Mouse (Mus musculus) kidney, adult 2 months (tissue): Measurements from ENCODE around the gene Npy4r. TPM values are rescaled to one million over a fixed set of nuclear protein-coding genes. Genes with fewer than 3 reads are reported as not detected.

ENCODE experiments used
- DNase-seq: peaks from one replicate; pipeline ENCODE4 v3.0.0; 2021
- H3K27ac ChIP-seq: fragments of 200-500 bp; 2 replicates; pipeline ENCODE4 v1.5.1; 2012; ENCODE audit warnings: low read depth, low read length, control low read depth, inconsistent platforms; ENCODE audit not compliant: insufficient read depth
- H3K27me3 ChIP-seq: fragments of 200-500 bp; replicated peaks from 2 replicates; pipeline ENCODE4 v1.6.1; 2012; ENCODE audit warnings: mild to moderate bottlenecking, moderate library complexity, low read length, inconsistent platforms; ENCODE audit not compliant: control insufficient read depth, insufficient read depth
- H3K36me3 ChIP-seq: fragments of 200-500 bp; 2 replicates; pipeline ENCODE4 v1.6.1; 2012; ENCODE audit warnings: mild to moderate bottlenecking, moderate library complexity, low read length, inconsistent platforms; ENCODE audit not compliant: control insufficient read depth, insufficient read depth
- H3K4me1 ChIP-seq: fragments of 200-500 bp; 2 replicates; pipeline ENCODE4 v1.6.1; 2011; ENCODE audit warnings: low read length; ENCODE audit not compliant: control insufficient read depth, insufficient read depth
- H3K4me3 ChIP-seq: fragments of 200-500 bp; 2 replicates; pipeline ENCODE4 v1.5.1; 2011; ENCODE audit warnings: mild to moderate bottlenecking, low read depth, low read length, control low read depth; ENCODE audit not compliant: insufficient read depth
- CTCF ChIP-seq: fragments of 200-500 bp; conservative IDR thresholded peaks from 2 replicates; pipeline ENCODE4 v1.5.1; 2011; ENCODE audit warnings: low read depth, mild to moderate bottlenecking, control low read depth, low read length, moderate library complexity, mixed read lengths; ENCODE audit not compliant: insufficient read depth, insufficient read length
- POLR2A ChIP-seq: fragments of 200-500 bp; IDR thresholded peaks from one replicate; pipeline ENCODE4 v1.6.1; 2011; ENCODE audit warnings: low read depth, low read length, control low read depth
- WGBS: fragments of 180-500 bp; shearing (Covaris S2); methylation state at CpG from one replicate; pipeline ENCODE4 v1.1.7; 2018; 5-methylcytosine and 5-hydroxymethylcytosine counted together
- polyA plus RNA-seq: library from polyadenylated mRNA; depleted of rRNA; stranded (reverse); fragments of >200 nt; gene quantifications from 2 replicates; pipeline ENCODE4 v1.2.3, GENCODE M21; 2012; rRNA removed

Npy4r gene
- polyA plus RNA-seq = 0.03 and 0.06 TPM in 2 replicates

DNA sequence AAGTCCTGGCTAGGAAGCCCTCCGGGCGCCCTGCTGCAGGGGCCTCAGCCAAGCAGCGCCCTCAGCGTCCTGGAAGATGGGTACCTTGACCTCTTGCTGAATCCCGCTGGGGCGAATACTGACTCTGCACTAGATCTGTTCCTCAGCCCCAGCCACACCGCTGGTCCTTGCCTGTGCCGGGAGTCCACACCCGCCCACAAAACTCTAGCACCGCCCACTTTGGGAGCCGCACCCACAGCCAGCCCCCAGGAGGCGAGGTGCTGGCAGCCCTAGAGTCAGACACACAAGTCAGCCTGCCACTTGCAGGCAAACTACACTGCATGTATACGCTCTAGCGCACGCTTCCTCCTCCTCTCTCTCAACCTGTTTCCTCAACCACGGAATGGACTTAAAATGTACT is at the start of gene Npy4r:
Gene Npy4r, minus strand, starts transcription at position 148 of the 400 bp plus-strand sequence.
- DNase-seq = peak; percentile 66
- no peaks in the 10 kb centered on the region for H3K4me1 ChIP-seq
- no peaks in the 10 kb centered on the region for H3K27me3 ChIP-seq
- H3K36me3 ChIP-seq = no peaks in the 10 kb centered on the region
- TF ChIP-seq POLR2A (no peak), CTCF (no peak)
- H3K4me3 ChIP-seq = no peak within 1 kb of the TSS
- H3K27ac ChIP-seq = no peak within 1 kb of the TSS
- 10% methylated on average over 16 of the region's 16 CpGs for WGBS

DNA sequence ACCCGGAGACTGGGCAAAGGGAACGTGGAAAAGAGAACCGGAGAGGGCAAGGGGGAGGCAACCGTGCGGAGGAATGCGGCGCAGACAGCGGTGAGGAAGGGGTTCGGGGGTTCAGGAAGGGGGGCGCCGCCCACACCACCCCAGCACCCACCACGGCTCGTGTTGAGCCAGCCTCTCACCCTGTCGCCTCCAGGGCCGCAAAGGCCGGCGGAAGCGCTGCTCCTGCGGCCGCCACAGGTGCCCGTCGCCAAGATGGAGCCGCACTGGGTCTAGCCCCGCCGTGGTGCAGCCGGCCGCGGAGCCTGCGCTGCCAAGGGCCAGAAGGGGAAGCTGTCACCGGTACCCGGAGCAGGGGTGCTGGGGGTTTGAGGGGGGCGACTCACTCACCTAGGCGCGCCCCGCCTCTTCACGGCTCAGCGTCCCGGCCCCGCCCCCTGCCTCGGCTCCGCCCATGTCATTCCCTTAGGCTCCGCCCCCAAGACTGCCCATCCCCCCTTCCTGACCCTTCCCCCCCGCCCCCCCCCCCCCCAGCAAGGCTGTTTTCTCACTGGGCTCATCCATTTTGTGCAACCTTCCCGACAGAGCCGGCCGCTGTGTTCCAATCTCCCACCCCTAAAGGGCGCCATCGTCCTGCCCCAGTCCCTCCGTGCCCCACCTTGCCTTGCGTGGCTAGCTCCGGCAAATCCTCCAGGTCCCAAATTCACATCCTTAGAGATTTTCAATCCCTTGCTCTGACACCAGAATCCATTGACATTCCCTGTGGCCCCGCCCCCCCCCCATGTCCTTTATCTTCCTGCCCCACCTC is 49.1 kb upstream of the Npy4r start, which contains the start of gene Gprin2:
Gene Gprin2, minus strand, starts transcription at position 423 of the 805 bp plus-strand sequence.
- Histone ChIP-seq H3K27ac (no peak within 1 kb of the TSS), H3K27me3 (no peaks in the 10 kb centered on the region), H3K4me1 (no peaks in the 10 kb centered on the region), H3K4me3 (peak within 1 kb of the TSS; percentile 64), H3K36me3 (no peaks in the 10 kb centered on the region)
- peak; percentile 14 for DNase-seq
- no peak for TF ChIP-seq POLR2A
- no peak for TF ChIP-seq CTCF
- WGBS = 8% methylated on average over 45 of the region's 52 CpGs

DNA sequence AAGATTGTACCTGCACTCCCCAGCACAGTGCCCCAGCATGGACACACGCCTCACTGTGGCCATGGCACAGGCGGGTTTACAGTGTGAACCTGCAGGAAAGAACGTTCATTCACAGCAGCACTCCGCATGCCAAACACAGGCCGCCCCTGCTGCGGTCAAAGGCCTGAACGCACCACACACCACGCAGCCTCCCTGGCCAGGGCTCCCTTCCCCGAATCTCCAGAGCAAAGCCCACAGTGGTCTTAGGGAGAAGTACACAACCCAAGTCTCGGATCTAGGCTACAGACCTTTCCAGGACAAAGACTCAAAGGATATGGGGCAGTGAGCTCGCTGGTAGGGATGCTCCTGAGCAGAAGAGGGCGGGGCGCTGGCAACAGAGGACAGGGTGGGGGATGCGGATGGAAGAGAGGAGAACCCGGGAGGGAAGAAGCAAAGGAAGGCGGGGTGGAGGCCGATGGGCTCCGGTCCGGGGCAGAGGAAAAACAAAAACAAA is 48.5 kb upstream of the Npy4r start:
- no peaks in the 10 kb centered on the region for H3K36me3 ChIP-seq
- WGBS = 8% methylated on average over 19 of the region's 19 CpGs
- peak overlapping the region; percentile 64 for H3K4me3 ChIP-seq
- no peaks in the 10 kb centered on the region for H3K27me3 ChIP-seq
- H3K27ac ChIP-seq = no peak overlapping the region
- peak; percentile 19 for DNase-seq
- no peak for TF ChIP-seq CTCF
- no peak for TF ChIP-seq POLR2A
- no peaks in the 10 kb centered on the region for H3K4me1 ChIP-seq

DNA sequence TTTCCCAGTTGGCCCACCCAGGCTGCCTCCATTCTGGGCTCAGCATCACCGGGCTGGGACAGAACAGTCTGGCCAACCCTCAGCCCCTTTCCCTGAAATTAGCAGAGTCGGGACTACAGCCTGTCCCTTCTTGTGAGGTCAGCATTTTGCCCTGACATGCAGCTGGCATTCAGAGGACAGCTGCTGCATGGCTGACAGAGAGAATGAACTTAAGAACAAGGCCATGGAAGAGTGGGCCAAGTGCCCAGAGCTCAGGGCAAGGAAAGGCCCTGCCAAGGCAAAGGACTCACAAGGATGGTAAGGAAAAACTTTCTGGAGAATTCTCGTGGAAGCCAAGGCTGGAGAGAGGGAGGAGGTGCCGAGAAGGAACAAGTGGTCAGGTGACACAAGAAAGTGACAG is 44.4 kb upstream of the Npy4r start:
- Histone ChIP-seq H3K4me1 (no peaks in the 10 kb centered on the region), H3K36me3 (no peaks in the 10 kb centered on the region), H3K27ac (no peak overlapping the region), H3K4me3 (no peak overlapping the region), H3K27me3 (no peaks in the 10 kb centered on the region)
- TF ChIP-seq CTCF = no peak
- no peak for TF ChIP-seq POLR2A
- DNase-seq = peak; percentile 24
- WGBS = 40% methylated on average over 4 of the region's 4 CpGs

DNA sequence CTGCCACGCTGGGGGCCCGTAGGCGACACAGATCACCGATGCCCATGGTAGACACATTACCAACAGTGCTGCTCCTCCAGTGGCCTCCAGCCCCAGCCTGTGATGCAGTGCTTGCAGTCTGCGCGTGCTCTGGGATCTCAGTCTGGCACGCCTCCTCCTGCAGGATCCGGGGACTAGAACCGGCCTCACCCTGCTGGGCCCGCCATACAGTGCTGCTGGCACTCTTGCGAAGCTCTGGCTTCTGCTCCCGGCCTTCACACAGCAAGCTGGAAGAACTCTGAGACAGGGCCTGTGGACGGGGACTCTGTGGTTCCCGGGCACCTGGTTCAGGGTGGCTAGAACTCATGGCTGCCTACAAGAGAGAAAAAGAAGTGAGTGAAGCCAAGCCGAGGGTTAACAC is 43.2 kb upstream of the Npy4r start:
- no peak overlapping the region for H3K27ac ChIP-seq
- H3K4me1 ChIP-seq = no peaks in the 10 kb centered on the region
- H3K27me3 ChIP-seq = no peaks in the 10 kb centered on the region
- no peaks in the 10 kb centered on the region for H3K36me3 ChIP-seq
- no peak overlapping the region for H3K4me3 ChIP-seq
- WGBS = 93% methylated on average over 15 of the region's 15 CpGs
- no peak for DNase-seq
- TF ChIP-seq CTCF = no peak
- TF ChIP-seq POLR2A = no peak

DNA sequence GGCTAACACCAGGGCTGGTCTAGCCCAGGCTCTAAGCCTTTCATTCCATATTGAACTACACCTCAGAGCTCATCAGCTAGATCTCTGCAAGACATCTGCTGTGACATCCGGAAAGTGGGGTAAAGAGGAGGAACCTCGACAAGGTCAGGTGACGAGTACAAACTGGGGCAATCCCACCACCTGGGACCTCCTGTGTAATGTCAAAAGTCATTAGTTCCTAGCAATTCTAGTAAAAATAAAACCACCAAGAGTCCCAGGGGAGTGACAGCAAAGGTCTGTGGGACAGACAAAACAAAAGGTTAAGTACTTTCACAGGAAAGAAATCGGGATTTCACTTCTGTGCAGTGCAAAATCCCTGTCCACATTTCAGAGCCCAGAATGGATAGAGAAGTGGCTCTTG is 41.6 kb upstream of the Npy4r start:
- no peak for TF ChIP-seq POLR2A
- no peak for DNase-seq
- Histone ChIP-seq H3K36me3 (no peaks in the 10 kb centered on the region), H3K27me3 (no peaks in the 10 kb centered on the region), H3K4me3 (no peak overlapping the region), H3K27ac (no peak overlapping the region), H3K4me1 (no peaks in the 10 kb centered on the region)
- 73% methylated on average over 4 of the region's 4 CpGs for WGBS

DNA sequence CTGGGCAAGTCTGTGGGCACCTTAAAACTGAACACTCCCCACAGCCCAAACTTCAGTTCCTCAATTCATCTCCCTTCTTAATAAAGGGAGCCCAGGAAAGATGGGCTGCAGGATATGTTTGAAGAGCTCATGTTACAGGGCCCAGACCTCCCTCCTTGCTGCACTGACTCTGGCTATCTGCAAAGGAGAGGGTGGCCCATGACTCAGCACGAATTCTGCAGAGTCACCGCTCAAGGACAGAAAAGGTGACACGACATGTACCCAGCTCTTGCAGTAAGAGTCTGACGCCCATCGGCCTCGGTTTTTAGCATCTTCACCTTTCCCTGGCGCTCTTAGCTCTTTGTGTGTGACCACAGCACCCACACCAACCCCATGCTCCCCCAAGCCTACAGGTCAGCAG is 38.1 kb upstream of the Npy4r start:
- H3K27ac ChIP-seq = no peak overlapping the region
- no peak overlapping the region for H3K4me3 ChIP-seq
- H3K4me1 ChIP-seq = no peaks in the 10 kb centered on the region
- TF ChIP-seq CTCF (no peak), POLR2A (no peak)
- no peaks in the 10 kb centered on the region for H3K27me3 ChIP-seq
- no peak for DNase-seq
- 81% methylated on average over 7 of the region's 7 CpGs for WGBS
- no peaks in the 10 kb centered on the region for H3K36me3 ChIP-seq
